Mouse (Mus musculus): Measurements from ENCODE around the gene Gtf2e1. TPM values are rescaled to one million over a fixed set of nuclear protein-coding genes. Genes with fewer than 3 reads are reported as not detected.

Gtf2e1 gene
- polyA plus RNA-seq, 1 experiment, result 10.3 TPM

GRCm38 (mm10) chr16:37506751-37507150 lies 32.8 kb downstream of the Gtf2e1 start:
- TF ChIP-seq TCF3 (IDR thresholded peaks at IDR 0.05; ENCODE audit: insufficient read length, low read depth), result no peak
- TF ChIP-seq POLR2AphosphoS2 (IDR thresholded peaks at IDR 0.05; ENCODE audit: insufficient read length, low read depth), result no peak
- no peak for TF ChIP-seq SRF (IDR thresholded peaks at IDR 0.05; ENCODE audit: control insufficient read depth, insufficient read length, low read depth)
- no peak for TF ChIP-seq TCF12 (IDR thresholded peaks at IDR 0.05; ENCODE audit: insufficient read depth, poor library complexity, severe bottlenecking)
- no peak for TF ChIP-seq E2F4 (IDR thresholded peaks at IDR 0.05; ENCODE audit: insufficient read depth)
- no peak for TF ChIP-seq MAX (IDR thresholded peaks at IDR 0.05; ENCODE audit: low read depth)
- no peak for TF ChIP-seq USF1 (IDR thresholded peaks at IDR 0.05; ENCODE audit: low read depth)
- TF ChIP-seq MYOD1 (IDR thresholded peaks at IDR 0.05; ENCODE audit: control insufficient read depth in 1 of 3, insufficient read length in 2 of 3, low read depth in 2 of 3), result no peak
- TF ChIP-seq REST (IDR thresholded peaks at IDR 0.05; ENCODE audit: insufficient read depth, insufficient read length), result no peak
- no peak for TF ChIP-seq POLR2A (IDR thresholded peaks at IDR 0.05; ENCODE audit: insufficient read length, low read depth)
- TF ChIP-seq MYOG (IDR thresholded peaks at IDR 0.05; ENCODE audit: control insufficient read depth in 1 of 3, insufficient read depth in 1 of 3, insufficient read length in 2 of 3, low read depth in 2 of 3), result no peak
- no peak for TF ChIP-seq CEBPB (IDR thresholded peaks at IDR 0.05; ENCODE audit: insufficient read depth, poor library complexity, severe bottlenecking)
- H3K79me2 ChIP-seq (ENCODE audit: control insufficient read depth, insufficient read depth), result no peaks in the 10 kb centered on the region
- H3K36me3 ChIP-seq (ENCODE audit: control insufficient read depth, insufficient read depth), result peaks cover 10% of the 10 kb centered on the region
- no peak overlapping the region for H3K4me3 ChIP-seq
- no peak overlapping the region for H3ac ChIP-seq (ENCODE audit: control insufficient read depth, insufficient read length)
- H3K27me3 ChIP-seq (ENCODE audit: control insufficient read depth, insufficient read depth, insufficient read length), result no peaks in the 10 kb centered on the region
- no peak overlapping the region for H3K4me2 ChIP-seq (ENCODE audit: low read depth)

- no peaks in the 10 kb centered on the region for H3K27me3 ChIP-seq (ENCODE audit: control insufficient read depth, insufficient read depth, insufficient read length)
- TF ChIP-seq MAX (IDR thresholded peaks at IDR 0.05; ENCODE audit: low read depth), result no peak
- no peak for TF ChIP-seq POLR2AphosphoS2 (IDR thresholded peaks at IDR 0.05; ENCODE audit: insufficient read length, low read depth)
- H3K4me3 ChIP-seq, result no peak overlapping the region
- H3K4me2 ChIP-seq (ENCODE audit: low read depth), result no peak overlapping the region
- H3K36me3 ChIP-seq (ENCODE audit: control insufficient read depth, insufficient read depth), result peaks cover 1% of the 10 kb centered on the region
- H3ac ChIP-seq (ENCODE audit: control insufficient read depth, insufficient read length), result no peak overlapping the region
- no peaks in the 10 kb centered on the region for H3K79me2 ChIP-seq (ENCODE audit: control insufficient read depth, insufficient read depth)
These were observed 35.1 kb downstream of the Gtf2e1 start for GRCm38 (mm10) chr16:37504517-37504916.

GRCm38 (mm10) chr16:37498581-37498980 lies 41.0 kb downstream of the Gtf2e1 start:
- Histone ChIP-seq H3K79me2 (ENCODE audit: control insufficient read depth, insufficient read depth) (no peaks in the 10 kb centered on the region), H3K36me3 (ENCODE audit: control insufficient read depth, insufficient read depth) (no peaks in the 10 kb centered on the region), H3K4me2 (ENCODE audit: low read depth) (no peak overlapping the region), H3K4me3 (no peak overlapping the region), H3K27me3 (ENCODE audit: control insufficient read depth, insufficient read depth, insufficient read length) (no peaks in the 10 kb centered on the region), H3ac (ENCODE audit: control insufficient read depth, insufficient read length) (no peak overlapping the region)
- no peak for TF ChIP-seq REST (IDR thresholded peaks at IDR 0.05; ENCODE audit: insufficient read depth, insufficient read length)
- TF ChIP-seq E2F4 (IDR thresholded peaks at IDR 0.05; ENCODE audit: insufficient read depth), result no peak
- TF ChIP-seq USF1 (IDR thresholded peaks at IDR 0.05; ENCODE audit: low read depth), result no peak
- no peak for TF ChIP-seq POLR2A (IDR thresholded peaks at IDR 0.05; ENCODE audit: insufficient read length, low read depth)
- no peak for TF ChIP-seq MAX (IDR thresholded peaks at IDR 0.05; ENCODE audit: low read depth)
- no peak for TF ChIP-seq MYOD1 (IDR thresholded peaks at IDR 0.05; ENCODE audit: control insufficient read depth in 1 of 3, insufficient read length in 2 of 3, low read depth in 2 of 3)
- TF ChIP-seq POLR2AphosphoS2 (IDR thresholded peaks at IDR 0.05; ENCODE audit: insufficient read length, low read depth), result no peak
- TF ChIP-seq TCF3 (IDR thresholded peaks at IDR 0.05; ENCODE audit: insufficient read length, low read depth), result no peak
- no peak for TF ChIP-seq CEBPB (IDR thresholded peaks at IDR 0.05; ENCODE audit: insufficient read depth, poor library complexity, severe bottlenecking)
- no peak for TF ChIP-seq MYOG (IDR thresholded peaks at IDR 0.05; ENCODE audit: control insufficient read depth in 1 of 3, insufficient read depth in 1 of 3, insufficient read length in 2 of 3, low read depth in 2 of 3)
- no peak for TF ChIP-seq SRF (IDR thresholded peaks at IDR 0.05; ENCODE audit: control insufficient read depth, insufficient read length, low read depth)
- no peak for TF ChIP-seq TCF12 (IDR thresholded peaks at IDR 0.05; ENCODE audit: insufficient read depth, poor library complexity, severe bottlenecking)

GRCm38 (mm10) chr16:37495017-37495416 lies 44.6 kb downstream of the Gtf2e1 start:
- Histone ChIP-seq H3K27me3 (ENCODE audit: control insufficient read depth, insufficient read depth, insufficient read length) (no peaks in the 10 kb centered on the region), H3K36me3 (ENCODE audit: control insufficient read depth, insufficient read depth) (no peaks in the 10 kb centered on the region), H3ac (ENCODE audit: control insufficient read depth, insufficient read length) (no peak overlapping the region), H3K4me3 (no peak overlapping the region), H3K4me2 (ENCODE audit: low read depth) (no peak overlapping the region), H3K79me2 (ENCODE audit: control insufficient read depth, insufficient read depth) (no peaks in the 10 kb centered on the region)
- TF ChIP-seq E2F4 (IDR thresholded peaks at IDR 0.05; ENCODE audit: insufficient read depth) (no peak), CEBPB (IDR thresholded peaks at IDR 0.05; ENCODE audit: insufficient read depth, poor library complexity, severe bottlenecking) (no peak), REST (IDR thresholded peaks at IDR 0.05; ENCODE audit: insufficient read depth, insufficient read length) (no peak), TCF3 (IDR thresholded peaks at IDR 0.05; ENCODE audit: insufficient read length, low read depth) (no peak), SRF (IDR thresholded peaks at IDR 0.05; ENCODE audit: control insufficient read depth, insufficient read length, low read depth) (no peak), USF1 (IDR thresholded peaks at IDR 0.05; ENCODE audit: low read depth) (no peak), POLR2AphosphoS2 (IDR thresholded peaks at IDR 0.05; ENCODE audit: insufficient read length, low read depth) (no peak), MYOD1 (IDR thresholded peaks at IDR 0.05; ENCODE audit: control insufficient read depth in 1 of 3, insufficient read length in 2 of 3, low read depth in 2 of 3) (no peak), MYOG (IDR thresholded peaks at IDR 0.05; ENCODE audit: control insufficient read depth in 1 of 3, insufficient read depth in 1 of 3, insufficient read length in 2 of 3, low read depth in 2 of 3) (no peak), MAX (IDR thresholded peaks at IDR 0.05; ENCODE audit: low read depth) (no peak), POLR2A (IDR thresholded peaks at IDR 0.05; ENCODE audit: insufficient read length, low read depth) (no peak), TCF12 (IDR thresholded peaks at IDR 0.05; ENCODE audit: insufficient read depth, poor library complexity, severe bottlenecking) (no peak)
